Mouse (Mus musculus) ES-CJ7 (cell line): Measurements from ENCODE around the gene Ccdc91.

Experiments used
- DNase-seq: peaks from one replicate; pipeline ENCODE4 v3.0.0; 2011; ENCODE audit warnings: low read depth, low spot score

Gene Ccdc91

GRCm38 (mm10) chr6:147475727-147476613, at the start of gene Ccdc91:
Gene Ccdc91, plus strand, starts transcription at chr6:147475828.
- peak; percentile 98 for DNase-seq

GRCm38 (mm10) chr6:147426927-147427487, 48.6 kb upstream of the Ccdc91 start:
- no peak for DNase-seq

- no peak for DNase-seq
Measured at GRCm38 (mm10) chr6:147455775-147456174, 19.9 kb upstream of the Ccdc91 start.

DNA sequence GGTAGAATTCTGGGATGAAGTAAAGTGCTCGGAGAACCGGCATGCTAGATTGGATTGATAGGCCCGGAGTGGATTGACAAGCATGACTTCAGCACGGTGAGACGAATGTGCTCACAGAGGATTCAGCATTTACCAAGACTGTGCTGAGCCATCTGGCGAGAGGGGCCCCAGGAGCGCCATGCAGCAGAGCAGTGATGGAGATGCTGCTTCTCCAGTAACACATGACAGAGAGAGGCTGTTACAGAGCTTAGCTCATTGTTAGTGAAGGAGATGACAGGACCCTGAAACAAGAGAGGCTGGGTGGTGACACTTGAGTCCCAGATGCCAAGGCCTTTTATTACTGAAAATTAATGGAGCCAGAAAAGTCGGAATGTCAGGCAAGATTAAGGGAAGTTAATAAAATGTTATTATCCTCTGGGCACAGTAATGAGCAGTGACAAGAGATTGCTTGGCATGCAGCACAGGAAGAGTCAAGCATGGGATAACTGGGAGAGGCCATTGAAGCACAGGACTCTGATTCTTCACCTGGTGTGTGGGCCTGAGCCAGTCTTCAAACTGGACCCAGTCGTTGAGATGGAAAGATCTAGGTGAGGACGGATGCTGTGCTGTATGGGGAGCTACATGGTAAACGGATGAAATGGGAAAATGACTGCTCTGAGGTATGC, 16.9 kb upstream of the Ccdc91 start:
- no peak for DNase-seq

GRCm38 (mm10) chr6:147470016-147470415, 5.6 kb upstream of the Ccdc91 start:
- no peak for DNase-seq

DNA sequence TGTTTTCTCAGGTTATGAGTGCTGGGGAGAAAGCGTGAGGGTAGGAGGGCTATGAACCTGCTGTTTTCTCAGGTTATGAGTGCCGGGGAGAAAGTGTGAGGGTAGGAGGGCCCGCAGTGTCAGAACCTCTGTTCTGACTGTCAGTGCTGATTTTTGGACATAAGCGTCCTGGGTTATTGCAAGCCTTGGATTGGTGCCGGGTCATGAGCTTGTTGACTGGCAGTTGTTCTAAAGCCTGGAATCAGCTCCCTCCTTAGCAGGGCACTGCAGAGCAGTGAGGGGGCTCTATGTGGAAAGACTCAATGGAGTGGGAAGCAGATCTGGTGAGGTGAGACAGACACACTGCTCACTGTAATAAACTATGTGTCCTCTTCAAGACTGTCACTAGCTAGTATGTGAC, 5.5 kb downstream of the Ccdc91 start:
- DNase-seq: no peak

DNA sequence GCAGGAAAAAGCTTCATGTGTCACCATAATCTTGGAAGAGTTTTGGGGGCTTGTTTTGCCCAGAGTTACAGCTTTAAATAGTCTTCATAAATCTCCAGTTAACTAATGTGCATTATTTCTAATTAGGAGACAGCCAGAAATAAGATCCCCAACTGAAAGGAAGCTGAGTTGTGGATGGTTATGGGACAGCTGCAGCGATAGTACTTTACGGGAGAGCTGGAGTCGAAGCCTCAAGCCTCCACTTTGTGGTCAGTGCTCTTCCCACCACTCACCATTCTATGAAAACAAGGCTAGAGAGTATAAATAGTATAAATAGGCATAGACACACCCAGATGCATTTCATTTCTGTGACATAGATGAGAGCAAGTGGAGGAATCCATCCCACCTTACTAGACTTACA, 14.5 kb downstream of the Ccdc91 start:
- DNase-seq: no peak

- no peak for DNase-seq
Measured at GRCm38 (mm10) chr6:147492551-147492950, 16.9 kb downstream of the Ccdc91 start.

DNA sequence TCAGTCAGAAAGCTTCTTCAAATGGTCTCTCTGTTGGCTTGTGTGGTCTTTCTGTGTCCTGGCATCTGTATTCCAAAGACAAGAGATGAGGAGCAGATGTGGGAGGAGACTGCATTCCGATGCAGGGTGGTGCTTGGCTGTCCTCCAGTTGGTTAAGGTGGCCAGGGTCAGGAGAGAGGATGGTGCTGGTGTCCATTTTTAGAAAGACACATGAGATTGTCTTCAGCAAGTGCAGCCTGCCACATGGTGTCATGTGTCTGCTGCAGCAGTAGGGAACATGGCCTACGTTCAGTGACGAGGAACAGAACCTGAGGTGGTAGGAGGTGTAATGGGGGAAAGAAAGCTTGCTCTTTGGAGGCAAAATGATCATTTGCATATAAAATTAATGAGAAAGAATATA, 25.8 kb downstream of the Ccdc91 start:
- DNase-seq: no peak

DNA sequence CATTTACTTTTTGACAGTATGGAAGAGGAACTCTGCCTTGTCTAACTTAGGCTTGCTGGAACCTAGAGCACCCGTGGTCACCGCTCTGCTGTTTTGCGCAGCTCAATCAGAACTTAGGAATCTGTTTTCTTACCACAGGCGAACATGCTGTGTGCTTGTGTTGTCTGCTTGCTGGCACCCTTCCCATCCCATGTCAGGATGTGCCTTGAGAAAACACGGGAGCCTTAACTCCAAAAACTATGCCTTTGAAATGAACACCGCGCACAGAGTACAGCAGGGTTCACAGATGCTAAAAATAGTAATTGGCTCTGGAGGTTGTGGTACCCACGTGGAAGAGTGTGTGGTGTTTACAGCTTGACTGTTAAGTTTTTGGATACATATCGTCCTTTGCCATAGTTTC, 30.4 kb downstream of the Ccdc91 start:
- DNase-seq: no peak

DNA sequence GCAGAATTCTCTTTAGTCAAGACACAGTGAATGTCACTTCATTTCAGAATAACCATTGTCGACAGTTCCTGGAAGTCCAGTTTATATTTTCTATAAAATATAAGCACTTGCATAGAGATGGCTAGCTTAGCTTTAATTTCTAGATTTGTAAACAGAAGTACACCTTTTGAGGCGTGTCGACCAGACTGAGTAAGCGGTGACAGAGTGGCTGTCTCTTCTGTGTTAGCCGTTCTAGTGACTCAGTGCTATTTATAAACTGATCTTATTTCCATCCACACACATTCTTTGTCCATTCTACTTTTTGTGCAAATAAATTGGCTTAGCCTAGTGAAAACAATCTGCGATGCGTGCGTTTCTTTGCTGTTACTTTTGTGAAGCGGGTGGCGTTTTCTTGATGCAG, 30.9 kb downstream of the Ccdc91 start:
- no peak for DNase-seq

- DNase-seq: no peak
Measured at GRCm38 (mm10) chr6:147507186-147507585, 31.6 kb downstream of the Ccdc91 start.

GRCm38 (mm10) chr6:147510516-147510915, 34.9 kb downstream of the Ccdc91 start:
- no peak for DNase-seq

DNA sequence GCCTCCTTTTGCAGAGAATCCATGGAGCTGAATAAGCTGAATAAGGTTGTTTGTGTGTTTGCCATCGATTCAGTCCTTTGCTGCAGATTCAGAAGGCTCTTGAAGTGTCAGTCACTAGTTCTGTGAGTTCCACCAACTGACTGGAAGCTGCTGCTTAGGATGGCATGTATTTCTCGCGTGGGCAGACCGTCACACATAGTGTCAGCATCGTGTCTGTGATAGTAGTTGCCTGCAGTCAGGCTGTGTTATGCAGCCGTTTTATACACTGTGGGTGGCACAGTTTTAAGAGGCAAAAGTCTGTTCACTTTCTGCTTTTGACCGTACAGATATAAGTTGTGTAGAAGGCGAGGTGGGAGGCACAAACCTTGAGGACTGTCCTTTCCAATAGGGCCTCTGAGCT, 42.3 kb downstream of the Ccdc91 start:
- DNase-seq: no peak

DNA sequence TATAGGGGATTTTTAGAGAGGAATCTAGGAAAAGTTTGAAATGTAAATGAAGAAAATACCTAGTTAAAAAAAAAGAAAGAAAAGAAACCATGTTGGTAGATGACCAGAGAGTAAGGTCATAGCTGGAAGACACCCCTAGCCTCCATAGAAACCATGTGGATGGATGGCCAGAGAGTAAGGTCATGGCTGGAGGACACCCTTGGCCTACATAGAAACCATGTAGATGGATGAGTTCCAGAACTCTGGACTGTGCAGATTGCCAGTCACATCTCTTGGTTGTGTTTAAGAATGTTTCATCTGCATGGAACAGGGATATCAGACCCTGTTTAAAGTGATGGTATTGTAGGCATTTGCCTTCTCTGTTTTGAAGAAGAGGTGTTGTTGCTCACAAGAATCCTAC, 49.6 kb downstream of the Ccdc91 start:
- DNase-seq: no peak

DNA sequence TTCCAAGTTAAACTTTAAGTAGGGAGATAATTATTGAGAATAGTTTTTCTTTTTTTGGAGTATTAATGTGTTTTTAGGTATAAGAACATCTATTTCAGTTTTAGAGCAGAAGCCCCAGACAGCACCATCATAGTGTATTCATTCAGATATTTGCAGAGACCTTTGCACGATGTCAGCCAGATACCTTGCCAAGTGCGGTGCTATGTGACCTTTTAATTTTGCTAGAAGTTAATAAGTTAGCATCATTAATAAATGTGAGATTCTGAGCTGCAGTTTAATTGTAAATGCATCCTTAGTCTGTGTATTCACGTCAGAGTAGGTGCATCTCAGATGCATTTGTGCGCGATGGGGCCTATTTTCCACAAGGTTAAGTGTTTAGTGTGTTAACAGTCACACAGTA, 59.3 kb downstream of the Ccdc91 start:
- no peak for DNase-seq

- DNase-seq: no peak
Measured at GRCm38 (mm10) chr6:147538236-147538635, 62.6 kb downstream of the Ccdc91 start.

DNA sequence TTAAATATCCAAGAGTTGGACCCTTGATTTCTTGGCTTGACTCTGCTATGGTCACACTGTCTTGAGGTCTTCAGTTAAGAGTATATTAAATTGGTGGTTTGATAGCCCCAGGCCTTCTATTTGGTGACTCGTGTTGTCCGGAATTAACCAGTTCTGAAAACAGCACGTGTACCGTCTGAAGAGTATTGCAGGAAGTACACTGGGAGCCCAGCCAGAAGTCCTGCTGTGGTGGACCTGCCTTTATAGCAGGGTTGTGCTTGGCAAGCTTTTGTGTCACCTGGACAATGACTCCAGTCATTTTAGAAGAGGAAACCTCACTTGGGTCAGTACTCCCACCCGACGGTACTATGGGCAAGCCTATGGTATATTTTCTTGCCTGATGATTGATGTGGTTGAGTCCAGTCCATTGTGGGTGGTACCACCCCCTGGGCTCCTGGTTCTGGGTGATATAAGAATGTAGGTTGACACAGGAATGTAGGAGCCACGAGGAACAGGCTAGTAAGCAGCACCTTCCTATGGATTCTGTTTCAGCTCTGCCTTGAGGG, 63.5 kb downstream of the Ccdc91 start:
- DNase-seq: no peak

GRCm38 (mm10) chr6:147540942-147541341, 65.3 kb downstream of the Ccdc91 start:
- no peak for DNase-seq

- no peak for DNase-seq
Measured at GRCm38 (mm10) chr6:147555591-147555990, 80.0 kb downstream of the Ccdc91 start.

DNA sequence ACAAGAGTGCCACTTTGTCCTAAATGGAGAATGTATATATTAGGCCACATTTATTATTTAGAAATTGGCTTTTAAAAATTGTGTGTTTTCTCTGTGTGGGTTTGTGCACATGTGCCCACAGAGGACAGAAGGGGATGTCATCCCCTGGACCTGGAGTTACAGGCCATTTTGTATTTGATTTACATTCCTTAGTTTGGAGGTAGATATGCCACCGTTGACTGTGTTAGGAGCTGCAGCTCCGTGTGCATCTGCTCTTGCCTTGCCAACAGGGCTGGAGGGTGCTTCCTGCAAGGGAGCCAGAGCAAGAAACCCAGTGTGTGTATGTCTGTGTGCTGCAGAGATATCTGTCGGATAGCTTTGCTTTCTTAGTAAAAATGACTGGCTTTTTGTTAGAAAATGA, 83.7 kb downstream of the Ccdc91 start:
- DNase-seq: no peak

GRCm38 (mm10) chr6:147560436-147560835, 84.8 kb downstream of the Ccdc91 start:
- DNase-seq: no peak
